Mouse (Mus musculus) cerebellum, adult 2 months (tissue): ENCODE results near the gene Fam84b.

Experiments used
- CTCF ChIP-seq: fragments of 200-500 bp; IDR thresholded peaks from 2 replicates; pipeline ENCODE4 v1.5.1; 2011; ENCODE audit warnings: low read depth, mild to moderate bottlenecking, control low read depth, low read length, moderate library complexity, borderline replicate concordance; ENCODE audit not compliant: insufficient read depth
- POLR2A ChIP-seq: fragments of 200-500 bp; IDR thresholded peaks from 2 replicates; pipeline ENCODE4 v1.6.1; 2011; ENCODE audit warnings: low read length, control low read depth, borderline replicate concordance; ENCODE audit not compliant: insufficient read depth

DNA sequence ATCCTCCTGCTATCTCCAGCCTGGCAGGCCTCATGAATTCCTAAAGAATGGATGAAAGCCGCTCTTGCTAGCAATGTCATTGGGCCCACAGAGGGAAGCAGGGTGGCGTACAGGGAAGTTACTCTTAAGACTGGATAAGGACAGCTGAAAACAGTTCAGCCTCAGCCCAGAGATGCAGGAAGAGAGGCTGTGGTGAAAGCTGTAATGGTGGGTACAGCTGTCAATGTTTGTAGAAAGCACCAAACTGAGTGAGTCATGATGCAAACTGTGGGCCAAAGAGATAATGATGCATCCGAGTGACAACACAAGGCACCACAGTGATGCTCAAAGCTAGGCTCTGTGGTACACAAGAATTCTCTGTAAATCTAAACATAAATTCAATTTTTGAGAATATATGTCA lies 39.0 kb downstream of the Fam84b start:
- TF ChIP-seq POLR2A = no peak
- no peak for TF ChIP-seq CTCF
